Mouse (Mus musculus) liver, embryonic 14.5 days (tissue): Measurements from ENCODE around the gene Pyroxd2.

Experiments
- CTCF ChIP-seq: IDR thresholded peaks from 2 replicates; pipeline ENCODE4 v1.5.1; 2016; ENCODE audit warnings: antibody characterized with exemption, low read depth, control low read depth
- EP300 ChIP-seq: IDR thresholded peaks from 2 replicates; pipeline ENCODE4 v1.6.1; 2016; ENCODE audit warnings: antibody characterized with exemption, low read depth

DNA sequence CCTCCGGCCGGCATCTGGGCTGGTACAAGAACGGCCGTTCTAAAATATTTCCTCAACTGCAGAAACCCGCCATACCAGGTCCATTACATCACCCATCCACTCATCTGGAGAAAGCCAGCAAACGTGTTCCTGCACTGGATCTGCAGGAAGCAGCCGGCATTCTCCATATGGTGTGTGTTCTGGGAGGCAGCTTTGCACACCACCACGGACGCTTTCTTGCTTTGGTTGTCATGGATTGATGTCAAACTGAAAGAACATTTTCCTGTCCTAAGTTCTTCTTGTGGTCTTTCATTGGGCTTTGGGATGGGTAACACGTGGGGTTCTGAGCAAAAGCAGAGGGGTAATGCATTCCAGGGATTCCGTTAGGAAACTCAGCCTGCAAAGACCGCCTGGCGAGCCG lies 10.7 kb downstream of the Pyroxd2 start:
- no peak for TF ChIP-seq CTCF
- no peak for TF ChIP-seq EP300
